ENCODE assay signal across 31 mouse cellular contexts in the genomic region with DNA sequence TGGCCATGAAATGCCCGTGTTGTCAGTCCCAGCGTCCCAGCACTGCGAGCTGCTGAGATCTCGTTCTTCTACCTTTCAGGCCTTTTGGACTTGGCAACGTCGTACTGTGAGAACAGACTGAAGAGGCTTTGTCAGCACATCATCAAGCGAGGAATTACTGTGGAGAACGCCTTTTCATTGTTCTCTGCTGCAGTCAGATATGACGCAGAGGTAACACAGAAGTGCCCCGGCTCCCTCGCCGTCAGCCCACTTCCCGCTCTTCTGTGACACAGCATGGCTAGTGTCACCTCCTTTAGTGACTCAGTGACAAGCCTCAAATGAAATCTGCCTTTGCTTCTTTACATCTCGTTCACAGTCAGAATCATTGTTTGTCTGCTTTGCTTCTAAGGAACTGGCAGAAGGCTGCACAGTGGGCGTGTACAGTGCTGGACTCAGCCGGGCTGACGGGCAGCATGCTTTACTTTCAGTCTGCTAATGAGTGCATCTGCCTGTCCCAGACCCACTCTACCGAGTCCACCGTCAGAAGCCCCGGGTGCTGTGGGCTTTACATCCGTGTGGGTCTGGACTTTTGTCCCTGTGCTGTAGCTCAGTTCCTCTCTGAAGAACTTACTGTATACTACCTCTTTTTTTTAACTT. TPM values are rescaled to one million over a fixed set of nuclear protein-coding genes. Genes with fewer than 3 reads are reported as not detected.
DNase-seq lines count a peak whose midpoint lies in the region; ATAC-seq and TF ChIP-seq lines count a peak whose summit lies in the region.
"Had no signal": no experiment of that assay in that cellular context is flagged by ENCODE, and none has a peak within 500 bp of the region (broad histone marks: within the 10 kb centered on the region; RNA-seq: fewer than 3 reads in every experiment).

No protein-coding gene starts in this region.

- ATAC-seq in forebrain, embryonic 13.5 days: peak; percentile 10; the same call in 1 of the 2 replicates
- no peak for ATAC-seq in forebrain, embryonic 11.5 days (replicated peaks; ENCODE audit: low FRiP score)
- ATAC-seq in heart, embryonic 13.5 days (ENCODE audit: extremely low read depth, insufficient number of reproducible peaks, low FRiP score, low TSS enrichment): peak; percentile 46; the same call in 1 of the 2 replicates
- ATAC-seq in heart, embryonic 11.5 days (replicated peaks; ENCODE audit: insufficient number of reproducible peaks, low FRiP score, low TSS enrichment): no peak
- peak; percentile 24; the same call in 1 of the 2 replicates for ATAC-seq in hindbrain, postnatal 0 days
- no peak for ATAC-seq in hindbrain, embryonic 14.5 days (ENCODE audit: low FRiP score)
- ATAC-seq: forebrain, embryonic 16.5 days; inflammation-experienced regulatory T-cells, adult 6 months; liver, postnatal 0 days; lung, postnatal 0 days; midbrain, embryonic 16.5 days had no signal

- no peak for TF ChIP-seq CTCF in hindbrain, postnatal 0 days (IDR thresholded peaks at IDR 0.05; ENCODE audit: low read depth)
- TF ChIP-seq CTCF in cortical plate, adult 2 months (IDR thresholded peaks at IDR 0.05; ENCODE audit: extremely low read depth, insufficient read depth, low read length): no peak

- H3K4me1 ChIP-seq in forebrain, embryonic 13.5 days: no peaks in the 10 kb centered on the region
- no peaks in the 10 kb centered on the region for H3K4me1 ChIP-seq in forebrain, embryonic 11.5 days (replicated peaks; ENCODE audit: control insufficient read depth, insufficient read depth, low read length)
- peaks cover 13% of the 10 kb centered on the region; the same call in 1 of the 2 replicates for H3K4me1 ChIP-seq in heart, embryonic 13.5 days
- H3K4me1 ChIP-seq in heart, embryonic 11.5 days (ENCODE audit: control insufficient read depth, insufficient read depth, low read length): no peaks in the 10 kb centered on the region
- H3K4me1 ChIP-seq in hindbrain, postnatal 0 days (ENCODE audit: insufficient read depth, low read length): no peaks in the 10 kb centered on the region
- H3K4me1 ChIP-seq in hindbrain, embryonic 14.5 days (replicated peaks; ENCODE audit: control insufficient read depth, insufficient read depth, low read length): no peaks in the 10 kb centered on the region
- H3K4me1 ChIP-seq in cortical plate, adult 2 months (ENCODE audit: control insufficient read depth, insufficient read depth, low read length): no peaks in the 10 kb centered on the region
- H3K4me1 ChIP-seq: embryonic facial prominence, embryonic 13.5 days; hindbrain, embryonic 10.5 days; limb, embryonic 12.5 days; neural tube, embryonic 13.5 days; stomach, embryonic 15.5 days had no signal

- no peaks in the 10 kb centered on the region for H3K27me3 ChIP-seq in forebrain, embryonic 13.5 days
- H3K27me3 ChIP-seq in forebrain, embryonic 11.5 days (ENCODE audit: control insufficient read depth, insufficient read depth, low read length): no peaks in the 10 kb centered on the region
- peaks cover 71% of the 10 kb centered on the region for H3K27me3 ChIP-seq in heart, embryonic 13.5 days (replicated peaks)
- no peaks in the 10 kb centered on the region; the same call in 1 of the 2 replicates for H3K27me3 ChIP-seq in heart, embryonic 11.5 days (ENCODE audit: control insufficient read depth, insufficient read depth, low read length)
- no peaks in the 10 kb centered on the region for H3K27me3 ChIP-seq in hindbrain, postnatal 0 days (ENCODE audit: insufficient read depth, low read length)
- no peaks in the 10 kb centered on the region for H3K27me3 ChIP-seq in hindbrain, embryonic 14.5 days (ENCODE audit: control insufficient read depth, insufficient read depth, low read length)
- H3K27me3 ChIP-seq: embryonic facial prominence, embryonic 13.5 days; limb, embryonic 12.5 days; neural tube, embryonic 13.5 days; stomach, embryonic 15.5 days had no signal

- WGBS in forebrain, embryonic 13.5 days: 87% methylated on average over 21 of the region's 21 CpGs
- 92% methylated on average over 21 of the region's 21 CpGs for WGBS in forebrain, embryonic 11.5 days
- WGBS in heart, embryonic 13.5 days: 53% methylated on average over 21 of the region's 21 CpGs
- WGBS in heart, embryonic 11.5 days (ENCODE audit: insufficient replicate concordance): 60% methylated on average over 21 of the region's 21 CpGs
- WGBS in hindbrain, postnatal 0 days: 76% methylated on average over 21 of the region's 21 CpGs
- WGBS in hindbrain, embryonic 14.5 days: 79% methylated on average over 21 of the region's 21 CpGs

- no peak overlapping the region for H3K27ac ChIP-seq in forebrain, embryonic 13.5 days
- no peak overlapping the region for H3K27ac ChIP-seq in forebrain, embryonic 11.5 days (ENCODE audit: low read depth, low read length)
- no peak overlapping the region for H3K27ac ChIP-seq in heart, embryonic 13.5 days (replicated peaks)
- H3K27ac ChIP-seq in heart, embryonic 11.5 days (ENCODE audit: low read depth, low read length): no peak overlapping the region
- no peak overlapping the region for H3K27ac ChIP-seq in hindbrain, postnatal 0 days
- H3K27ac ChIP-seq in hindbrain, embryonic 14.5 days: no peak overlapping the region
- H3K27ac ChIP-seq in cortical plate, adult 2 months (ENCODE audit: insufficient read depth, low read length): 0 out of 2 replicates have a peak overlapping the region, but pooled peaks have one; percentile 6
- H3K27ac ChIP-seq: embryonic facial prominence, embryonic 13.5 days; hindbrain, embryonic 10.5 days; limb, embryonic 12.5 days; macrophage; neural tube, embryonic 13.5 days; stomach, embryonic 15.5 days had no signal

- TF ChIP-seq POLR2A in cortical plate, adult 2 months (IDR thresholded peaks at IDR 0.05; ENCODE audit: extremely low read depth, insufficient read depth, low read length): no peak

- peaks cover 98% of the 10 kb centered on the region for H3K36me3 ChIP-seq in forebrain, embryonic 13.5 days (ENCODE audit: poor library complexity, severe bottlenecking)
- H3K36me3 ChIP-seq in forebrain, embryonic 11.5 days (ENCODE audit: control insufficient read depth, insufficient read depth, low read length): peaks cover 15% of the 10 kb centered on the region; the same call in 1 of the 2 replicates
- H3K36me3 ChIP-seq in heart, embryonic 13.5 days: peaks cover 96% of the 10 kb centered on the region
- H3K36me3 ChIP-seq in heart, embryonic 11.5 days (ENCODE audit: control insufficient read depth, insufficient read depth, low read length): peaks cover 10% of the 10 kb centered on the region
- peaks cover 71% of the 10 kb centered on the region for H3K36me3 ChIP-seq in hindbrain, postnatal 0 days (ENCODE audit: insufficient read depth, low read length)
- peaks cover 99% of the 10 kb centered on the region for H3K36me3 ChIP-seq in hindbrain, embryonic 14.5 days (replicated peaks; ENCODE audit: control insufficient read depth, insufficient read depth)

- no peak for DNase-seq in forebrain, embryonic 11.5 days (ENCODE audit: low spot score)
- DNase-seq in hindbrain, postnatal 0 days (ENCODE audit: low spot score): no peak
- DNase-seq in hindbrain, embryonic 14.5 days (ENCODE audit: low spot score): no peak
- DNase-seq: adrenal gland, adult 8-10 months; cerebellum, adult 2 months; cerebellum, postnatal 25 days; embryo, embryonic 11 days; gastrocnemius, postnatal 36 days; kidney, adult 18-20 months; liver, postnatal 0 days; thymus, postnatal 36 days had no signal

- H3K9me3 ChIP-seq in forebrain, embryonic 13.5 days (replicated peaks): no peaks in the 10 kb centered on the region
- no peaks in the 10 kb centered on the region for H3K9me3 ChIP-seq in forebrain, embryonic 11.5 days (ENCODE audit: control insufficient read depth, low read length)
- no peaks in the 10 kb centered on the region for H3K9me3 ChIP-seq in heart, embryonic 13.5 days
- H3K9me3 ChIP-seq in heart, embryonic 11.5 days (replicated peaks; ENCODE audit: control insufficient read depth, low read length): no peaks in the 10 kb centered on the region
- H3K9me3 ChIP-seq in hindbrain, postnatal 0 days (ENCODE audit: low read length): no peaks in the 10 kb centered on the region
- H3K9me3 ChIP-seq in hindbrain, embryonic 14.5 days (ENCODE audit: control insufficient read depth, low read length): no peaks in the 10 kb centered on the region
- H3K9me3 ChIP-seq: embryonic facial prominence, embryonic 13.5 days; hindbrain, embryonic 10.5 days; limb, embryonic 12.5 days; neural tube, embryonic 13.5 days; stomach, embryonic 15.5 days had no signal

- H3K9ac ChIP-seq in forebrain, embryonic 13.5 days: no peak overlapping the region
- no peak overlapping the region for H3K9ac ChIP-seq in forebrain, embryonic 11.5 days (ENCODE audit: low read length)
- no peak overlapping the region for H3K9ac ChIP-seq in heart, embryonic 13.5 days
- no peak overlapping the region for H3K9ac ChIP-seq in heart, embryonic 11.5 days (ENCODE audit: low read depth, low read length)
- no peak overlapping the region for H3K9ac ChIP-seq in hindbrain, postnatal 0 days (replicated peaks; ENCODE audit: low read length)
- H3K9ac ChIP-seq in hindbrain, embryonic 14.5 days: no peak overlapping the region
- H3K9ac ChIP-seq: embryonic facial prominence, embryonic 13.5 days; limb, embryonic 12.5 days; liver, postnatal 0 days; neural tube, embryonic 13.5 days; stomach, embryonic 15.5 days had no signal

- H3K4me2 ChIP-seq in forebrain, embryonic 13.5 days: no peak overlapping the region
- H3K4me2 ChIP-seq in forebrain, embryonic 11.5 days (ENCODE audit: low read depth, low read length, severe bottlenecking): no peak overlapping the region
- H3K4me2 ChIP-seq in heart, embryonic 13.5 days: peak overlapping the region; percentile 56
- no peak overlapping the region for H3K4me2 ChIP-seq in heart, embryonic 11.5 days
- H3K4me2 ChIP-seq in hindbrain, postnatal 0 days (ENCODE audit: low read depth, low read length): no peak overlapping the region
- no peak overlapping the region for H3K4me2 ChIP-seq in hindbrain, embryonic 14.5 days (replicated peaks)
- H3K4me2 ChIP-seq: embryonic facial prominence, embryonic 13.5 days; limb, embryonic 12.5 days; liver, embryonic 11.5 days; neural tube, embryonic 13.5 days; stomach, embryonic 15.5 days had no signal

- H3K4me3 ChIP-seq in forebrain, embryonic 13.5 days: no peak overlapping the region
- no peak overlapping the region for H3K4me3 ChIP-seq in forebrain, embryonic 11.5 days (ENCODE audit: low read depth, low read length)
- peak overlapping the region; percentile 22; the same call in 1 of the 2 replicates for H3K4me3 ChIP-seq in heart, embryonic 13.5 days
- H3K4me3 ChIP-seq in heart, embryonic 11.5 days (ENCODE audit: low read depth, low read length): no peak overlapping the region
- H3K4me3 ChIP-seq in hindbrain, postnatal 0 days (ENCODE audit: low read length): no peak overlapping the region
- H3K4me3 ChIP-seq in hindbrain, embryonic 14.5 days (replicated peaks; ENCODE audit: low read length): no peak overlapping the region
- no peak overlapping the region for H3K4me3 ChIP-seq in cortical plate, adult 2 months (ENCODE audit: insufficient read depth, low read length)
- H3K4me3 ChIP-seq: embryonic facial prominence, embryonic 13.5 days; erythroblast, embryonic 14.5 days; hindbrain, embryonic 10.5 days; limb, embryonic 12.5 days; myocyte; neural tube, embryonic 13.5 days; stomach, embryonic 15.5 days had no signal

RNA-seq across cellular contexts. Expression of a gene that starts 29.4 kb away (rescaled TPM):
- polyA plus RNA-seq in forebrain, embryonic 13.5 days (2015; fragmentation: Nextera tagmentation; extraction: Ambion mirVana): 93.9 and 94.8 TPM in 2 replicates
- 133 and 148 TPM in 2 replicates for polyA plus RNA-seq in forebrain, embryonic 11.5 days (2014; fragmentation: Nextera tagmentation; extraction: Ambion mirVana)
- 21.6 and 24.9 TPM in 2 replicates for polyA plus RNA-seq in heart, embryonic 13.5 days (2015; fragmentation: Nextera tagmentation; extraction: Ambion mirVana)
- 35.8 and 39.3 TPM in 2 replicates for polyA plus RNA-seq in heart, embryonic 11.5 days (2014; fragmentation: Nextera tagmentation; extraction: Ambion mirVana)
- total RNA-seq in hindbrain, postnatal 0 days (2014; rRNA removed): 35.3 and 36.6 TPM in 2 replicates
- polyA plus RNA-seq in hindbrain, postnatal 0 days (2015; fragmentation: Nextera tagmentation; extraction: Ambion mirVana): 30.6 and 30.9 TPM in 2 replicates
- 47.9 and 51.9 TPM in 2 replicates for polyA plus RNA-seq in hindbrain, embryonic 14.5 days (2014; fragmentation: Nextera tagmentation; extraction: Ambion mirVana)
- polyA plus RNA-seq in cortical plate, adult 2 months (2012; rRNA removed): 31.9 and 35.2 TPM in 2 replicates

RNA-seq across cellular contexts. Expression of a gene that starts 29.6 kb away (rescaled TPM):
- polyA plus RNA-seq in forebrain, embryonic 13.5 days (2015; fragmentation: Nextera tagmentation; extraction: Ambion mirVana): 0.20 TPM in 1 of 2 replicates, not detected in the other
- polyA plus RNA-seq in forebrain, embryonic 11.5 days (2014; fragmentation: Nextera tagmentation; extraction: Ambion mirVana): 0.23 TPM in 1 of 2 replicates, not detected in the other
- not detected in 2 replicates for polyA plus RNA-seq in heart, embryonic 13.5 days (2015; fragmentation: Nextera tagmentation; extraction: Ambion mirVana)
- polyA plus RNA-seq in heart, embryonic 11.5 days (2014; fragmentation: Nextera tagmentation; extraction: Ambion mirVana): not detected in 2 replicates
- not detected in 2 replicates for total RNA-seq in hindbrain, postnatal 0 days (2014; rRNA removed)
- polyA plus RNA-seq in hindbrain, postnatal 0 days (2015; fragmentation: Nextera tagmentation; extraction: Ambion mirVana): not detected in 2 replicates
- polyA plus RNA-seq in hindbrain, embryonic 14.5 days (2014; fragmentation: Nextera tagmentation; extraction: Ambion mirVana): not detected in 2 replicates
- polyA plus RNA-seq in cortical plate, adult 2 months (2012; rRNA removed): not detected in 2 replicates
- total RNA-seq: adrenal gland, adult 8-10 months; gastrocnemius, postnatal 36 days; left cerebral cortex, postnatal 14 days had no signal
- polyA plus RNA-seq: cerebellum, adult 2 months; embryonic facial prominence, embryonic 13.5 days; erythroblast, embryonic 14.5 days; forebrain, embryonic 16.5 days; hindbrain, embryonic 10.5 days; kidney, embryonic 16.5 days; limb, embryonic 12.5 days; liver, embryonic 11.5 days; liver, postnatal 0 days; lung, postnatal 0 days; midbrain, embryonic 16.5 days; myocyte; neural tube, embryonic 13.5 days; stomach, embryonic 15.5 days had no signal

RNA-seq across cellular contexts. Expression of a gene that starts 51.9 kb away (rescaled TPM):
- not detected in 2 replicates for polyA plus RNA-seq in forebrain, embryonic 13.5 days (2015; fragmentation: Nextera tagmentation; extraction: Ambion mirVana)
- not detected in 2 replicates for polyA plus RNA-seq in forebrain, embryonic 11.5 days (2014; fragmentation: Nextera tagmentation; extraction: Ambion mirVana)
- polyA plus RNA-seq in heart, embryonic 13.5 days (2015; fragmentation: Nextera tagmentation; extraction: Ambion mirVana): not detected in 2 replicates
- polyA plus RNA-seq in heart, embryonic 11.5 days (2014; fragmentation: Nextera tagmentation; extraction: Ambion mirVana): not detected in 2 replicates
- total RNA-seq in hindbrain, postnatal 0 days (2014; rRNA removed): not detected in 2 replicates
- not detected in 2 replicates for polyA plus RNA-seq in hindbrain, postnatal 0 days (2015; fragmentation: Nextera tagmentation; extraction: Ambion mirVana)
- not detected in 2 replicates for polyA plus RNA-seq in hindbrain, embryonic 14.5 days (2014; fragmentation: Nextera tagmentation; extraction: Ambion mirVana)
- not detected in 2 replicates for polyA plus RNA-seq in cortical plate, adult 2 months (2012; rRNA removed)
- total RNA-seq: adrenal gland, adult 8-10 months; gastrocnemius, postnatal 36 days; left cerebral cortex, postnatal 14 days had no signal
- polyA plus RNA-seq: activated CD4-positive, CD25-positive, alpha-beta regulatory T cell, adult 4 months; cerebellum, adult 2 months; embryonic facial prominence, embryonic 13.5 days; erythroblast, embryonic 14.5 days; forebrain, embryonic 16.5 days; hindbrain, embryonic 10.5 days; inflammation-experienced regulatory T-cells, adult 6 months; kidney, embryonic 16.5 days; limb, embryonic 12.5 days; liver, embryonic 11.5 days; liver, postnatal 0 days; lung, postnatal 0 days; macrophage; midbrain, embryonic 16.5 days; myocyte; neural tube, embryonic 13.5 days; stomach, embryonic 15.5 days had no signal

Comparison
In these comparisons a context has a peak if more than half of its experiments do, and no peak if none do; other contexts are left out.
1. ATAC-seq: peak in forebrain, embryonic 13.5 days (single experiment), heart, embryonic 13.5 days (single experiment) and hindbrain, postnatal 0 days (single experiment); none in forebrain, embryonic 11.5 days (single experiment), heart, embryonic 11.5 days (single experiment) and hindbrain, embryonic 14.5 days (single experiment).